Mouse (Mus musculus) intestine, embryonic 14.5 days (tissue): ENCODE data around the gene Rdh16f1. TPM values are rescaled to one million over a fixed set of nuclear protein-coding genes. Genes with fewer than 3 reads are reported as not detected.

ENCODE experiments used
- ATAC-seq: fragments of 200-750 bp; cut with Nextera tagmentation; replicated peaks from 2 replicates; pipeline ENCODE4 v1.8.0; 2017; ENCODE audit warnings: low read depth, moderate number of reproducible peaks, moderate TSS enrichment, moderate library complexity; ENCODE audit not compliant: low FRiP score, low TSS enrichment
- DNase-seq: peaks from one replicate; pipeline ENCODE4 v3.0.0-alpha.2; 2018; ENCODE audit warnings: low spot score
- H3K27ac ChIP-seq: fragments of 300-500 bp; sonication (generic); 2 replicates; pipeline ENCODE4 v1.5.1; 2014; ENCODE audit warnings: low read depth, mild to moderate bottlenecking, control low read depth
- H3K27me3 ChIP-seq: fragments of 300-500 bp; sonication (generic); replicated peaks from 2 replicates; pipeline ENCODE4 v1.6.1; 2014; ENCODE audit warnings: low read length, control low read depth; ENCODE audit not compliant: control insufficient read depth, insufficient read depth
- H3K36me3 ChIP-seq: fragments of 300-500 bp; sonication (generic); 2 replicates; pipeline ENCODE4 v1.6.1; 2014; ENCODE audit warnings: low read length, control low read depth; ENCODE audit not compliant: control insufficient read depth, insufficient read depth
- H3K4me1 ChIP-seq: fragments of 300-500 bp; sonication (generic); replicated peaks from 2 replicates; pipeline ENCODE4 v1.6.1; 2014; ENCODE audit warnings: low read length, control low read depth, mixed read lengths; ENCODE audit not compliant: control insufficient read depth, insufficient read depth
- H3K4me2 ChIP-seq: fragments of 300-500 bp; sonication (generic); 2 replicates; pipeline ENCODE4 v1.6.1; 2014; ENCODE audit warnings: low read length
- H3K4me3 ChIP-seq: fragments of 300-500 bp; sonication (generic); 2 replicates; pipeline ENCODE4 v1.5.1; 2014; ENCODE audit warnings: low read depth, low read length, control low read depth, mixed read lengths
- H3K9ac ChIP-seq: fragments of 300-500 bp; sonication (generic); 2 replicates; pipeline ENCODE4 v1.6.1; 2014; ENCODE audit warnings: mild to moderate bottlenecking, low read length
- H3K9me3 ChIP-seq: fragments of 300-500 bp; sonication (generic); 2 replicates; pipeline ENCODE4 v1.6.1; 2016; ENCODE audit warnings: low read length, control low read depth; ENCODE audit not compliant: control insufficient read depth
- WGBS: fragments of 180-500 bp; shearing (Covaris S2); extraction: QIAGEN DNeasy Blood & Tissue Kit; methylation state at CpG from one replicate; pipeline ENCODE4 v1.1.7; 2014; 5-methylcytosine and 5-hydroxymethylcytosine counted together
- polyA plus RNA-seq: library from polyadenylated mRNA; unstranded; fragments of >200 nt; fragmentation: Nextera tagmentation; extraction: Ambion mirVana; gene quantifications from 2 replicates; pipeline ENCODE4 v1.2.1, GENCODE M21; 2014

The Rdh16f1 gene
- not detected in 2 replicates for polyA plus RNA-seq

- Histone ChIP-seq H3K4me1 (peaks cover 5% of the 10 kb centered on the region; the same call in 1 of the 2 replicates), H3K9ac (no peak within 1 kb of the TSS), H3K4me3 (no peak within 1 kb of the TSS), H3K4me2 (no peak within 1 kb of the TSS), H3K36me3 (no peaks in the 10 kb centered on the region), H3K9me3 (no peaks in the 10 kb centered on the region), H3K27ac (no peak within 1 kb of the TSS), H3K27me3 (no peaks in the 10 kb centered on the region)
- WGBS = 56% methylated on average over 9 of the region's 9 CpGs
- ATAC-seq (no peak), DNase-seq (no peak)
Observed at GRCm38 (mm10) chr10:127759181-127760110, at the start of gene Rdh16f1, which contains the start of gene Rdh1. Rdh16f1 (plus strand) TSS chr10:127759787. Rdh1 (plus strand) TSS chr10:127759721.

DNA sequence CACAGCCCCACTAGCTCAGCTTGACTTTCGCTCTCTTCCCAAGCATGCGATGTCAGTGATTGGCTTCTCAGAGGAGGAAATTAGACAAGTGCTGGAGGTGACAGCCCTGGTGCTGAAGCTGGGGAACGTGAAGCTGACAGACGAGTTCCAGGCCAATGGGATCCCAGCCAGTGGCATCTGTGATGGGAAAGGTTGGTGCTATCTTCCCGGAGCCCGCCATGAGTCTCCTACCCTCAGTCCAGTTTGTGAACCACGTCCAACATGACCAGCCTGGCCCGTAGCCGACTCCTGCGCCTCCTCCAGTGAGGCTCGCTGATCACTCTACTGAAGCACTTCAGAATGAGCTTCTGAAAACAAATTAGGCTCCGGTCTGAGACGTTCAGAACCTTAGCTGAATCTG, 49.3 kb upstream of the Rdh16f1 start:
- H3K27ac ChIP-seq = no peak overlapping the region
- H3K36me3 ChIP-seq = no peaks in the 10 kb centered on the region
- no peaks in the 10 kb centered on the region for H3K9me3 ChIP-seq
- WGBS = 77% methylated on average over 13 of the region's 13 CpGs
- peaks cover 2% of the 10 kb centered on the region; the same call in 1 of the 2 replicates for H3K4me1 ChIP-seq
- H3K9ac ChIP-seq = no peak overlapping the region
- no peak overlapping the region for H3K4me3 ChIP-seq
- H3K4me2 ChIP-seq = no peak overlapping the region
- ATAC-seq (no peak), DNase-seq (no peak)
- no peaks in the 10 kb centered on the region for H3K27me3 ChIP-seq

DNA sequence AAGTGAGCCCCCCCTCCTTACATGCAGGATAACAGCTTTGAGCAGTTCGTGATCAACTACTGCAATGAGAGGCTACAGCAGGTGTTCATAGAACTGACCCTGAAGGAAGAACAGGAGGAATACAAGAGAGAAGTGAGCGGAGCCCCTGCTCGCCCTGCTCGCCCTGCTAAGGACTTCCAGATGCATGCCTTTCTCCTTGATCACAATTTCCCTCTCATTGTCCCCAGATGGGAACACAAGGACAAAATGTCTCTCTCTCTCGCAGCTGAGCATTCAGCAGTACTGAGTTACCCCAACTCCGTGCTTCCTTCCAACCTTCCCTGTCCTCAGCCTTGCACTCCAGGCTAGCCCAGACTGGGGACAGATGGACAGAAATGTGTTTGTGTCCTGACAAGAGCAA, 46.9 kb upstream of the Rdh16f1 start:
- H3K36me3 ChIP-seq = no peaks in the 10 kb centered on the region
- ATAC-seq (no peak), DNase-seq (no peak)
- H3K27me3 ChIP-seq = no peaks in the 10 kb centered on the region
- H3K9ac ChIP-seq = no peak overlapping the region
- H3K4me2 ChIP-seq = no peak overlapping the region
- H3K9me3 ChIP-seq = no peaks in the 10 kb centered on the region
- H3K27ac ChIP-seq = no peak overlapping the region
- H3K4me3 ChIP-seq = no peak overlapping the region
- WGBS = 81% methylated on average over 6 of the region's 6 CpGs
- no peaks in the 10 kb centered on the region for H3K4me1 ChIP-seq

GRCm38 (mm10) chr10:127721671-127722418, 37.7 kb upstream of the Rdh16f1 start:
- Histone ChIP-seq H3K9ac (peak overlapping the region; percentile 41; the same call in 1 of the 2 replicates), H3K4me2 (peak overlapping the region; percentile 50), H3K36me3 (no peaks in the 10 kb centered on the region), H3K27ac (peak overlapping the region; percentile 92), H3K9me3 (no peaks in the 10 kb centered on the region), H3K27me3 (0 out of 2 replicates have a peak, but pooled peaks cover 3% of the 10 kb centered on the region), H3K4me1 (peaks cover 27% of the 10 kb centered on the region), H3K4me3 (peak overlapping the region; percentile 15)
- WGBS = 11% methylated on average over 20 of the region's 20 CpGs
- peak; percentile 78 for DNase-seq
- ATAC-seq = peak; percentile 67

DNA sequence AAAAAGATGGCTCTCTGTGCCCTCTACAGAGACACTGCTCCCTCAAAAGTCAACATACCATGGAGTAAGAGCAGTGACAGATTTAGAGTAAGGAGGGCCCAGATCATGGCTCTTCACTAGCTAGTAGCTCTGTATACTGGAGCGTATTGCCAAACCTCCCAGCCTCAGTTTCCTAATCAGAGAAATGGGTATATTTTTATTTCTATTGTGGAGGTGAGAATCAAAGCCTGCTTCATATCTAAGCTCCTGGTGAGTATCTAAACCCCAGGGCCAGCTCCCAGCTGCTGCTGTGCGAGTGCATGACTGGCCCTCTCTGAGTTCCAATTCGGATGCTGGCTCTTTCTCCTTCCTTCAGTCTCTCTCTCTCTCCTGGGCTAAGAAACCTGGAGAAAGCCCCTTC, 35.4 kb upstream of the Rdh16f1 start, which contains the start of gene Tac2:
Gene Tac2 (plus strand): TSS at position 301 of the 400 bp plus-strand sequence.
- Histone ChIP-seq H3K36me3 (no peaks in the 10 kb centered on the region), H3K4me1 (peaks cover 27% of the 10 kb centered on the region), H3K9me3 (no peaks in the 10 kb centered on the region), H3K27ac (no peak within 1 kb of the TSS), H3K27me3 (0 out of 2 replicates have a peak, but pooled peaks cover 3% of the 10 kb centered on the region), H3K9ac (no peak within 1 kb of the TSS), H3K4me3 (no peak within 1 kb of the TSS), H3K4me2 (no peak within 1 kb of the TSS)
- ATAC-seq = no peak
- DNase-seq = no peak
- WGBS = 85% methylated on average over 3 of the region's 3 CpGs

GRCm38 (mm10) chr10:127725136-127725535, 34.5 kb upstream of the Rdh16f1 start:
- DNase-seq = no peak
- no peak for ATAC-seq
- no peaks in the 10 kb centered on the region for H3K9me3 ChIP-seq

DNA sequence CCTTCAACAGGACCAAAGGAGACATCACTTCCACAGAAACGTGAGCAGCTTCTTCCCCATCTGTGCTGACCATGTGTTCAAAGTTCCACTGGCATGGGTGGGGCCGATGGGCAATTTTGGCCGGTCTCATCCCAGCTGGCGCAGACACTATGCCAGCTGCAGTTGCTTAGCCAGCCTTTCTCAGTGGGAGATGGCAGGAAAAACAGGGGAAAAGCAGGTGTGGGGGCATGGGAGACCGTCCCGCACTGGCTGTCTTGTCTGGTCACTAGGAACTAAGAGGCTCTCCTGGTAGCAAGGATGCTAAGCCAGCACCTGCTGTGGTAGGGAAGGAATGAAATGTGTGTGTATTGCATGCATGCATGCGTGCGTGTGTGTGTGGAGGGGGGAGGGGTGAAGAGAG, 31.1 kb upstream of the Rdh16f1 start:
- DNase-seq (no peak), ATAC-seq (no peak)
- H3K4me3 ChIP-seq = no peak overlapping the region
- H3K4me1 ChIP-seq = peaks cover 11% of the 10 kb centered on the region
- no peak overlapping the region for H3K27ac ChIP-seq
- H3K9ac ChIP-seq = no peak overlapping the region
- no peaks in the 10 kb centered on the region for H3K36me3 ChIP-seq
- H3K9me3 ChIP-seq = no peaks in the 10 kb centered on the region
- no peak overlapping the region for H3K4me2 ChIP-seq
- 77% methylated on average over 8 of the region's 8 CpGs for WGBS
- H3K27me3 ChIP-seq = no peaks in the 10 kb centered on the region

More at GRCm38 (mm10) chr10:127725136-127725535, 34.5 kb upstream of the Rdh16f1 start:
- no peak overlapping the region for H3K4me2 ChIP-seq
- no peak overlapping the region for H3K4me3 ChIP-seq
- H3K4me1 ChIP-seq = peaks cover 27% of the 10 kb centered on the region
- WGBS = 44% methylated on average over 4 of the region's 4 CpGs
- H3K27ac ChIP-seq = no peak overlapping the region
- no peak overlapping the region for H3K9ac ChIP-seq
- H3K36me3 ChIP-seq = no peaks in the 10 kb centered on the region
- H3K27me3 ChIP-seq = 0 out of 2 replicates have a peak, but pooled peaks cover 3% of the 10 kb centered on the region

DNA sequence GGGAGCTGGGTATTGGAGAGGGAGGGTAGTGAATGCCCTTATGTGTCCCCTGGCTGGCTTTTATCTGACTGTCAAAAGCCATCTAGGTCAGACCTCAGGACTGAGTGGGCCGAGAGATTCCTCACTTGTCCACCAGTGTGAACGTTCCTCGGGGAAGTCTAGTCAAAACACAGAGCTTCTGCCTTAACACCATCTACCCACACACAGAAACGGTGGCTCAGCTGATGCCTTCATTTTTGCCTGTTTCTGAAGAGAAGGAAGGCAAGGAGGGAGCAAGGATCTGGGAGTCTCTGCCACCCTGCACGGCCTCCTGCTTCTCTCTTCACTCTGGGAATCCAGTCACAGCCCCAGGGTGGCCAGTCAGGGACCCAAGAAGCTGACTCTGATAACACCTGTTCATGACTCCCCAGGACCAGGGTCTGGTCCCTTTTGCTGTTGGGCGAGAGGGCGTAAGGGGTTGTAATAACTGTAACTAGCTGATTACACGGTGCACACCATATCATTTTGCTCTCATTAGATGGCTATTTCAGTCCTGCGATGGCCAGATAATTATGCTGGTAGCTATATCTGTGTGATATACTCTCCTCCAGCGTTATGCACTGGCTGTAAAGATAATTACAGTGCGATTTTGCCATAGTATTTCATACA, 29.2 kb upstream of the Rdh16f1 start:
- no peak overlapping the region for H3K9ac ChIP-seq
- H3K36me3 ChIP-seq = no peaks in the 10 kb centered on the region
- no peaks in the 10 kb centered on the region for H3K27me3 ChIP-seq
- DNase-seq (no peak), ATAC-seq (no peak)
- H3K4me1 ChIP-seq = peaks cover 6% of the 10 kb centered on the region; the same call in 1 of the 2 replicates
- H3K4me3 ChIP-seq = no peak overlapping the region
- H3K4me2 ChIP-seq = no peak overlapping the region
- H3K9me3 ChIP-seq = no peaks in the 10 kb centered on the region
- 66% methylated on average over 11 of the region's 11 CpGs for WGBS
- no peak overlapping the region for H3K27ac ChIP-seq
